Mouse (Mus musculus) testis, adult 10 weeks (tissue): Measurements from ENCODE around the gene H2-M1. TPM values are rescaled to one million over a fixed set of nuclear protein-coding genes. Genes with fewer than 3 reads are reported as not detected.

Source experiments
- polyA plus RNA-seq: library from polyadenylated mRNA; stranded (reverse); fragments of 350-450 nt; fragmentation: Illumina TruSeq; extraction: RNeasy Lipid Tissue Mini Kit (QIAGEN cat#74804); gene quantifications from one replicate; pipeline ENCODE4 v1.2.3, GENCODE M21; 2014; ENCODE audit warnings: low read depth, low replicate concordance

The H2-M1 gene
- polyA plus RNA-seq, result not detected

DNA sequence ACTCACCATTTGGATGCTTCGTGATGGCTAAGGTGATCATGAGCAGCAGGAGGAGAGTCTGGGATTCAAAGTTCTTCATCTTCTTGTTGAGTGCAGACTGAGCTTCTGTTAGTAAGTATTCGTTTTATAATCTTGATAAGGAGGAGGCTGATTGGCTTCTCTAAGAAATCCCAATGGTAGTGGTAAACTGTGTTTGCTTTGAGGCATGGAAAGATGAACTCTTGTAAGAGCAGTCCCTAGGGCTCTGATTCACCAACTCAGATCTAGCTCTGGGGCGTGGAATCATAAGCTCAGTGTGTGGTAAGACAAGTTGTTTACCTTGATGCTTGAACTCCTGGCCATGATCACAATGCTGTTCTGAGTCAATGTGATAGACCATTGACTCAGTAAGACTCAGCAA is at the start of gene H2-M1:
TSS of gene H2-M1 (minus strand) at position 101 of the 400 bp plus-strand sequence.

DNA sequence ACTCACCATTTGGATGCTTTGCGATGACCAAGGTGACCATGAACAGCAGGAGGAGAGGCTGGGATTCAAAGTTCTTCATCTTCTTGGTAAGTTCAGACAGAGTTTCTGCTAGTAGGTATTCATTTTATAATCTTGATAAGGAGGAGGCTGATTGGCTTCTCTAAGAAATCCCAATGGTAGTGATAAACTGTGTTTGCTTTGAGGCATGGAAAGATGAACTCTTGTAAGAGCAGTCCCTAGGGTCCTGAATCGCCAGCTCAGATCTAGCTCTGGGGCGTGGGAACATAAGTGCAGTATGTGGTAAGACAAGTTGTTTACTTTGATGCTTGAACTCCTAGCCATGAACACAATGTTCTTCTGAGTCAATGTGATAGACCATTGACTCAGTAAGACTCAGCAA is 29.5 kb downstream of the H2-M1 start, which contains the start of gene H2-M9:
TSS of gene H2-M9 (minus strand) at position 101 of the 400 bp plus-strand sequence.

Other genes starting within 250 kb of the H2-M1 start
- gene H2-M10.4, start 209.9 kb downstream of the H2-M1 start, polyA plus RNA-seq, result not detected
- not detected for gene H2-M11, start 125.1 kb downstream of the H2-M1 start, polyA plus RNA-seq
- gene H2-M9, start 29.6 kb downstream of the H2-M1 start, polyA plus RNA-seq, result not detected
- gene H2-M10.5, start 100.7 kb upstream of the H2-M1 start, polyA plus RNA-seq, result not detected
- not detected for gene H2-M10.6, start 140.0 kb upstream of the H2-M1 start, polyA plus RNA-seq
- gene Trim26, start 164.9 kb upstream of the H2-M1 start, polyA plus RNA-seq, result 21.2 TPM
- gene Trim15, start 195.0 kb upstream of the H2-M1 start, polyA plus RNA-seq, result not detected
- not detected for gene Trim10, start 197.4 kb upstream of the H2-M1 start, polyA plus RNA-seq
- gene Trim40, start 217.9 kb upstream of the H2-M1 start, polyA plus RNA-seq, result not detected
- gene Trim31, start 225.9 kb upstream of the H2-M1 start, polyA plus RNA-seq, result not detected